15 mouse cellular contexts compared by ENCODE assay signal in genomic region chr11:32199230-32199629, GRCm38 (mm10). TPM values are rescaled to one million over a fixed set of nuclear protein-coding genes. Genes with fewer than 3 reads are reported as not detected.
DNase-seq lines count a peak whose midpoint lies in the region; ATAC-seq and TF ChIP-seq lines count a peak whose summit lies in the region.
"Had no signal": no experiment of that assay in that cellular context is flagged by ENCODE, and none has a peak within 500 bp of the region (broad histone marks: within the 10 kb centered on the region; RNA-seq: fewer than 3 reads in every experiment).

No protein-coding gene starts in this region.

- H3K9me3 ChIP-seq in liver, embryonic 11.5 days (ENCODE audit: control insufficient read depth, low read length) = no peaks in the 10 kb centered on the region
- H3K9me3 ChIP-seq in liver, postnatal 0 days (ENCODE audit: low read length) = no peaks in the 10 kb centered on the region
- H3K9me3 ChIP-seq: forebrain, embryonic 13.5 days; limb, embryonic 15.5 days had no signal

- TF ChIP-seq EP300 in liver, postnatal 0 days (IDR thresholded peaks at IDR 0.05; ENCODE audit: low read depth) = no peak

- no peaks in the 10 kb centered on the region for H3K27me3 ChIP-seq in liver, embryonic 11.5 days (replicated peaks; ENCODE audit: control insufficient read depth, insufficient read depth, low read length)
- no peaks in the 10 kb centered on the region for H3K27me3 ChIP-seq in liver, postnatal 0 days (ENCODE audit: insufficient read depth, low read length)

- H3K4me3 ChIP-seq in liver, embryonic 11.5 days (ENCODE audit: low read depth, low read length) = no peak overlapping the region
- H3K4me3 ChIP-seq in liver, postnatal 0 days (ENCODE audit: low read depth, low read length) = no peak overlapping the region
- H3K4me3 ChIP-seq in gastrocnemius, adult 2 months = no peak overlapping the region
- H3K4me3 ChIP-seq: forebrain, embryonic 13.5 days; limb, embryonic 15.5 days had no signal

- H3K27ac ChIP-seq in liver, embryonic 11.5 days (ENCODE audit: low read depth, low read length) = no peak overlapping the region
- H3K27ac ChIP-seq in liver, postnatal 0 days (ENCODE audit: low read depth) = no peak overlapping the region
- H3K27ac ChIP-seq in gastrocnemius, adult 2 months = no peak overlapping the region
- H3K27ac ChIP-seq: forebrain, embryonic 13.5 days; limb, embryonic 15.5 days had no signal

- WGBS in liver, embryonic 11.5 days = 41% methylated on average over 6 of the region's 6 CpGs
- 44% methylated on average over 6 of the region's 6 CpGs for WGBS in liver, postnatal 0 days (ENCODE audit: insufficient replicate concordance)

- no peaks in the 10 kb centered on the region for H3K36me3 ChIP-seq in liver, embryonic 11.5 days (ENCODE audit: control insufficient read depth, insufficient read depth, low read length)
- no peaks in the 10 kb centered on the region for H3K36me3 ChIP-seq in liver, postnatal 0 days (replicated peaks; ENCODE audit: insufficient read depth, low read length)
- H3K36me3 ChIP-seq: limb, embryonic 15.5 days had no signal

- peak overlapping the region; percentile 34; the same call in 1 of the 2 replicates for H3K9ac ChIP-seq in liver, embryonic 11.5 days (ENCODE audit: low read depth, low read length)
- H3K9ac ChIP-seq in liver, postnatal 0 days (replicated peaks) = no peak overlapping the region
- H3K9ac ChIP-seq: forebrain, embryonic 13.5 days; limb, embryonic 15.5 days had no signal

- no peak for TF ChIP-seq CTCF in liver, postnatal 0 days (IDR thresholded peaks at IDR 0.05; ENCODE audit: low read depth)
- no peak for TF ChIP-seq CTCF in gastrocnemius, adult 2 months (IDR thresholded peaks at IDR 0.05)

- DNase-seq in CD4-positive, CD25-positive, alpha-beta regulatory T cell, adult 2 months (ENCODE audit: low read depth, low spot score) = peak; percentile 34
- no peak for DNase-seq in liver, embryonic 11.5 days (ENCODE audit: low spot score)
- DNase-seq in liver, postnatal 0 days = no peak
- peak; percentile 1 for DNase-seq in urinary bladder, postnatal 14 days (ENCODE audit: low spot score)
- DNase-seq in urinary bladder, postnatal 36 days (ENCODE audit: low spot score in 2 of 2) = no peak
- no peak for DNase-seq in right cerebral cortex, postnatal 14 days
- DNase-seq in gastrocnemius, adult 2 months = no peak
- DNase-seq: cerebellum, adult 9-10 months; gastrocnemius, postnatal 10 days; layer of hippocampus, postnatal 36 days; lung, postnatal 36 days had no signal

- no peak for ATAC-seq in CD4-positive, CD25-positive, alpha-beta regulatory T cell, adult 4 months
- ATAC-seq in liver, embryonic 11.5 days (replicated peaks; ENCODE audit: low FRiP score) = 0 out of 2 replicates have a peak, but pooled peaks have one; percentile 40
- no peak for ATAC-seq in liver, postnatal 0 days
- ATAC-seq: forebrain, embryonic 13.5 days had no signal

- peaks cover 27% of the 10 kb centered on the region for H3K4me1 ChIP-seq in liver, embryonic 11.5 days (replicated peaks; ENCODE audit: control insufficient read depth, insufficient read depth, low read length)
- no peaks in the 10 kb centered on the region; the same call in 1 of the 2 replicates for H3K4me1 ChIP-seq in liver, postnatal 0 days (ENCODE audit: insufficient read depth)
- H3K4me1 ChIP-seq: forebrain, embryonic 13.5 days; limb, embryonic 15.5 days had no signal

- intact Hi-C loops in gastrocnemius, adult 2 months (cut with DNase I) = no loop called here

- peak overlapping the region; percentile 22 for H3K4me2 ChIP-seq in liver, embryonic 11.5 days
- no peak overlapping the region for H3K4me2 ChIP-seq in liver, postnatal 0 days (ENCODE audit: low read depth, low read length)
- H3K4me2 ChIP-seq: forebrain, embryonic 13.5 days; limb, embryonic 15.5 days had no signal

RNA-seq across cellular contexts. Expression of gene Il9r, which starts 0.8 kb away (rescaled TPM):
- polyA plus RNA-seq in CD4-positive, CD25-positive, alpha-beta regulatory T cell, adult 4 months (2017; shearing (Covaris generic)) = 10 to 100 TPM in 1 of 2 experiments, 1 to 10 TPM in 1; 5.8 to 10.0 TPM
- 0.53 and 0.62 TPM in 2 replicates for polyA plus RNA-seq in liver, embryonic 11.5 days (2014; fragmentation: Nextera tagmentation; extraction: Ambion mirVana)
- polyA plus RNA-seq in liver, postnatal 0 days (2015; fragmentation: Nextera tagmentation; extraction: Ambion mirVana) = 0.05 TPM in 1 of 2 replicates, not detected in the other
- not detected for total RNA-seq in gastrocnemius, adult 2 months (2021)
- total RNA-seq: gastrocnemius, postnatal 10 days; layer of hippocampus, postnatal 36 days had no signal
- polyA plus RNA-seq: embryonic facial prominence, embryonic 11.5 days; forebrain, embryonic 13.5 days had no signal

RNA-seq across cellular contexts. Expression of gene Snrnp25, which starts 6.0 kb away (rescaled TPM):
- polyA plus RNA-seq in CD4-positive, CD25-positive, alpha-beta regulatory T cell, adult 4 months (2017; shearing (Covaris generic)) = 10 to 100 TPM; 55.7 to 58.6 TPM
- 96.7 and 114 TPM in 2 replicates for polyA plus RNA-seq in liver, embryonic 11.5 days (2014; fragmentation: Nextera tagmentation; extraction: Ambion mirVana)
- 30.1 and 32.9 TPM in 2 replicates for polyA plus RNA-seq in liver, postnatal 0 days (2015; fragmentation: Nextera tagmentation; extraction: Ambion mirVana)
- total RNA-seq in gastrocnemius, adult 2 months (2021) = 1 to 10 TPM; 9.5 to 9.7 TPM

RNA-seq across cellular contexts. Expression of gene Rhbdf1, which starts 22.9 kb away (rescaled TPM):
- 1 to 10 TPM in 1 of 2 experiments, not detected in 1; 1.1 TPM for polyA plus RNA-seq in CD4-positive, CD25-positive, alpha-beta regulatory T cell, adult 4 months (2017; shearing (Covaris generic))
- polyA plus RNA-seq in liver, embryonic 11.5 days (2014; fragmentation: Nextera tagmentation; extraction: Ambion mirVana) = 16.9 and 19.1 TPM in 2 replicates
- polyA plus RNA-seq in liver, postnatal 0 days (2015; fragmentation: Nextera tagmentation; extraction: Ambion mirVana) = 4.8 and 6.4 TPM in 2 replicates
- total RNA-seq in gastrocnemius, adult 2 months (2021) = 10 to 100 TPM; 17.9 to 19.9 TPM

RNA-seq across cellular contexts. Expression of gene Mpg, which starts 27.1 kb away (rescaled TPM):
- 10 to 100 TPM; 27.0 to 39.9 TPM for polyA plus RNA-seq in CD4-positive, CD25-positive, alpha-beta regulatory T cell, adult 4 months (2017; shearing (Covaris generic))
- 29.6 and 30.8 TPM in 2 replicates for polyA plus RNA-seq in liver, embryonic 11.5 days (2014; fragmentation: Nextera tagmentation; extraction: Ambion mirVana)
- 13.5 and 14.2 TPM in 2 replicates for polyA plus RNA-seq in liver, postnatal 0 days (2015; fragmentation: Nextera tagmentation; extraction: Ambion mirVana)
- 1 to 10 TPM; 3.1 to 5.3 TPM for total RNA-seq in gastrocnemius, adult 2 months (2021)

Comparison
In these comparisons a context has a peak if more than half of its experiments do, and no peak if none do; other contexts are left out.
1. DNase-seq: peak in CD4-positive, CD25-positive, alpha-beta regulatory T cell, adult 2 months (single experiment) and urinary bladder, postnatal 14 days (single experiment); none in liver, embryonic 11.5 days (single experiment), liver, postnatal 0 days (single experiment), urinary bladder, postnatal 36 days (0 of 2), right cerebral cortex, postnatal 14 days (single experiment) and gastrocnemius, adult 2 months (single experiment).